Mouse (Mus musculus) limb, embryonic 12.5 days (tissue): ENCODE data around the gene Abca12. TPM values are rescaled to one million over a fixed set of nuclear protein-coding genes. Genes with fewer than 3 reads are reported as not detected.

Experiments used
- ATAC-seq: fragments of 200-750 bp; cut with Nextera tagmentation; 2 replicates; pipeline ENCODE4 v1.8.0; 2017; ENCODE audit warnings: low read depth, moderate TSS enrichment; ENCODE audit not compliant: insufficient number of reproducible peaks, insufficient read depth, low FRiP score, low TSS enrichment
- H3K27ac ChIP-seq: fragments of 300-500 bp; sonication (generic); 2 replicates; pipeline ENCODE4 v1.5.1; 2016; ENCODE audit warnings: mild to moderate bottlenecking, moderate library complexity
- H3K27me3 ChIP-seq: fragments of 300-500 bp; sonication (generic); 2 replicates; pipeline ENCODE4 v1.6.1; 2016; ENCODE audit warnings: mild to moderate bottlenecking, moderate library complexity
- H3K36me3 ChIP-seq: fragments of 300-500 bp; sonication (generic); 2 replicates; pipeline ENCODE4 v1.6.1; 2016; ENCODE audit warnings: mild to moderate bottlenecking, moderate library complexity
- H3K4me1 ChIP-seq: fragments of 300-500 bp; sonication (generic); replicated peaks from 2 replicates; pipeline ENCODE4 v1.6.1; 2016
- H3K4me2 ChIP-seq: fragments of 300-500 bp; sonication (generic); 2 replicates; pipeline ENCODE4 v1.6.1; 2016; ENCODE audit warnings: mild to moderate bottlenecking, moderate library complexity
- H3K4me3 ChIP-seq: fragments of 300-500 bp; sonication (generic); replicated peaks from 2 replicates; pipeline ENCODE4 v1.5.1; 2016; ENCODE audit warnings: mild to moderate bottlenecking
- H3K9ac ChIP-seq: fragments of 300-500 bp; sonication (generic); replicated peaks from 2 replicates; pipeline ENCODE4 v1.6.1; 2016; ENCODE audit warnings: mild to moderate bottlenecking, moderate library complexity
- H3K9me3 ChIP-seq: fragments of 300-500 bp; sonication (generic); 2 replicates; pipeline ENCODE4 v1.6.1; 2016; ENCODE audit warnings: mild to moderate bottlenecking, moderate library complexity
- WGBS: fragments of 180-500 bp; shearing (Covaris S2); methylation state at CpG from one replicate; pipeline ENCODE4 v1.1.7; 2016; 5-methylcytosine and 5-hydroxymethylcytosine counted together
- polyA plus RNA-seq: library from polyadenylated mRNA; unstranded; fragments of >200 nt; fragmentation: Nextera tagmentation; extraction: Ambion mirVana; gene quantifications from 2 replicates; pipeline ENCODE4 v1.2.1, GENCODE M21; 2016

Abca12 gene
- polyA plus RNA-seq, 1 experiment from 2014 or later = 0.15 TPM

DNA sequence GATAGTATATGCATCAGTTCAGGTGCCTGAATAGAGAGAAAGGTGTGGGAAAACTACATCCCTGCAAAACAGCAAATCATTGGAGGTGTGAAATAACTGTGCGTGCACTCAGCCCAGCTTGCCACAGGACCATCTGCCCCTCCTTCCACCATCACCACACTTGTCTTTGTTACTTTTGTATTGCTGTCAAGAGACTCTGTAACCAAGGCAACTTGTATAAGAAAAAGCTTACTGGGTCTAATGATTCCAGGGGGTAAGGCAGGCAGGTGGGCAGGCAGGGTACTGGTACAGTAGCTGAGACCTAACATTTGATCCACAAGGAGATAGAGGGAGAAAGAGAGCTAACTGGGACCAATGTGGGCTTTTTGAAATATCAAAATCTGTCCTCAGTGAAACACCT is 220.8 kb downstream of the Abca12 start:
- H3K27me3 ChIP-seq = no peaks in the 10 kb centered on the region
- H3K27ac ChIP-seq = no peak overlapping the region
- ATAC-seq = no peak
- peaks cover 4% of the 10 kb centered on the region; the same call in 1 of the 2 replicates for H3K9me3 ChIP-seq
- H3K36me3 ChIP-seq = no peaks in the 10 kb centered on the region
- H3K4me3 ChIP-seq = no peak overlapping the region
- H3K9ac ChIP-seq = no peak overlapping the region
- H3K4me2 ChIP-seq = no peak overlapping the region
- WGBS = 92% methylated on average over 1 of the region's 1 CpGs
- no peaks in the 10 kb centered on the region for H3K4me1 ChIP-seq

Other genes with a start within 250 kb of the Abca12 start
- 62.4 and 64.2 TPM in 2 replicates for gene Atic, start 142.2 kb upstream of the Abca12 start, polyA plus RNA-seq
- gene Fn1, start 238.3 kb upstream of the Abca12 start, polyA plus RNA-seq = 187 and 197 TPM in 2 replicates